Mouse (Mus musculus) monocyte, adult 5-6 weeks (primary cell): ENCODE results near the gene Bckdhb. TPM values are rescaled to one million over a fixed set of nuclear protein-coding genes. Genes with fewer than 3 reads are reported as not detected.

Experiments
- ATAC-seq: fragments of 153-309, 156-312 bp; replicated peaks from 2 replicates; pipeline ENCODE4 v1.8.0; 2017; ENCODE audit warnings: mild to moderate bottlenecking; ENCODE audit not compliant: low TSS enrichment, insufficient number of reproducible peaks, severe bottlenecking, poor library complexity, low FRiP score
- total RNA-seq: library from RNA; stranded (forward); fragments of 200-1000, 200-491, 200-594 nt; gene quantifications from 3 replicates; pipeline ENCODE4 v1.2.3, GENCODE M21; 2017

The Bckdhb gene
- total RNA-seq, 1 experiment from 2014 or later: 11.7 TPM

DNA sequence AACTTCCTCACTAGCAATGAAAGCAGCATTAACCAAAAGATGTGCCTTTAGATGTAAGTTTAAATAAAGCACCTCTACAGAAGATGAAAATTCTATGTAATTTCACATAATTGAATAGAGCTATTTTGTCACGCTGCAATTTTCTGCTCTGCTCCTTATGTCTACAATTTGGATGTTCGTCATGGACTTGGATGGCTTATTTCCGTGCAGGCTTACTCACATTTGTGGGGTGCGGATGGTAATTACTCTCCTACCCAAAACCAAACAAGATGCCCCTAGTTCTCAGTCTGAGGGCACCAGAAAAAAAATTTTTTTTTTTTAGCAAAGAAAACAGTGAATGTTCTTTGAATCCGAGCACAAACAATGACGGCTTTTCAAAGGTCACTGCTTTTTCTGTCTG lies 212.2 kb downstream of the Bckdhb start:
- no peak for ATAC-seq

DNA sequence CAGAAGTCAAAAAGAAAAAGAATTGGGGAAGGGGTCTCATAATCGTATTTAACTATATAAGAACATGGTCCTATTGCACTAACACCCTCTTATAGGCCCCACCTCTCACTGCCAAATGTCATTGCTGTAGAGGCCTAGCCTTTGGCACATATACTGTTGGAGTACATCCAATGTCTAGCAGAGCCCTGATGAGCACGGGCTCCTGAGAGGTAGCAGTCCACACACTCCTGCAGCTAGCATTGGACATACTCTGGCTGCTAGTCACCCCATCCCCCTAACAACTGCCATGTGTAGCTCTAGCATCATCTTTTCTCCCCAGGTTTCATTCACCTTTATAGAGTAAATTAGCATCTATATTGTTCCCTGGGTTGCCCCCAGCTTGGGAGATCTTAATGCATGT lies 223.2 kb downstream of the Bckdhb start:
- no peak for ATAC-seq

Other genes starting within 250 kb of the Bckdhb start
- gene Elovl4, start 118.9 kb upstream of the Bckdhb start, total RNA-seq: not detected in 3 replicates
- 0.49 TPM in 1 of 3 replicates, not detected in the others for gene Ttk, start 90.5 kb upstream of the Bckdhb start, total RNA-seq